Mouse (Mus musculus) B cell, adult 2 months (primary cell): ENCODE data around the gene Tmem97.
A peak's percentile ranks its signal among the peaks of the same experiment; 100 is the strongest.
"Not testable (repeated sequence)": the region's sequence is repeated elsewhere in the genome, so short reads cannot be mapped to it uniquely, and the experiment has no call there.

Experiments
- DNase-seq, 2 experiments: peaks; one replicate each; pipeline ENCODE4 v3.0.0; 2022

Gene Tmem97

DNA sequence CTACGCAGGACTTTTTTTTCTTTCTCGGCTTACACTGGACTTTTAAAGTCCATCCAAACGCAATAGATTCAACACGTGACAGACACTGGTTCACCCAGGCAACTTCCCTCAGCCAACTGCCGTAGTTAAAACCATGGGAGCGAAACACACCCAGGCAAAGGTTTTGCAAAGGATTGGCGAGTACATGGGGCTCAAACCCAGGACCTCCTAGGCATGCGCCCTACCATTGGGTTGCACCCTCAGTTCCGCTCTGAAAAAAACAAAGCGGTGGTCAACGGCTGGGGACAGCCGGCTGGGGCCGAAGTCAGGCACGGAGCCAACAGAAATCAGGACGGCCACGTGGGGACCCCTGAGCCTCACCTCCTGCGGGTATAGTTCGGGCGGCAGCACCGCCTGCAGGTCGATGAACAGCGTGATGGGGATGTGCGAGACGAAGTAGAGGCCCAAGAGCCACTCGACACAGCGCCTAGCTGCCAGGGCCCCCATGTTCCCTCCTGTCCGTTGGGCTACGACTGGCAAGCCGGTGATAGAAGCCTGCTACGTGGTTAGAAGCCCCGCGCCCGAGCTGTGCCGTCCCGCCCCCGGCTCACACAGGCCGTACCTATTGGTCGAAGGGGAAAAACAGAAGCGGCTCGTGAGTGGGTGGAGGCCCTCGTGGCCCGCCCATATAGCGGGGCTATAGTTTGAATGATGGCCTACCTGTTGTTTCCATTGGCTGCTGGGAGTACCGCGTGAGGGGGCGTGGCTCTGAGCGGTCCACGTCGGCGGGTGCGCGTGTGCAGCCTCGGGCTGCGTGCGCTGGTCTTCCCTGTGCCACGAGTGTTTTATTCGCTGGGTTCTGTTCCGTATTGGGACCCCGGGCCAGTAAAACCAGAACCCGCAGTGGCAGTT is at the start of gene Tmem97:
Tmem97 (minus strand) TSS at position 610 of the 891 bp plus-strand sequence.
- peak; percentile 94 to 95 for DNase-seq

DNA sequence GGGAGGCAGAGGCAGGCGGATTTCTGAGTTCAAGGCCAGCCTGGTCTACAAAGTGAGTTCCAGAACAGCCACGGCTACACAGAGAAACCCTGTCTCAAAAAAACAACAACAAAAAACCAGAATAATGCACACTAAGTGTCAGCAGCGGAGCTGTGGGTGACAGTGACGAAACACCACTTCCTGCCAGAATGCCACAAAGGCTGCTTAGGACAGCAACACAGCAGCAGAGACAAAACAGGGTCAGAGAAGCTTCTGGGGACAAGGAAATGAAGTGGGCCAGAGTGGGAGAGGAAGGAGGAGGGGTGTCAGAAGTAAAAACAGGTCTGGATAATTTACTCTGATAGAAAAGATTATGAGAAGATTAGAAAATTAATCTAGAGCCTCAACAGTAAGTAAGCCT is 49.5 kb upstream of the Tmem97 start:
- DNase-seq = no peak

DNA sequence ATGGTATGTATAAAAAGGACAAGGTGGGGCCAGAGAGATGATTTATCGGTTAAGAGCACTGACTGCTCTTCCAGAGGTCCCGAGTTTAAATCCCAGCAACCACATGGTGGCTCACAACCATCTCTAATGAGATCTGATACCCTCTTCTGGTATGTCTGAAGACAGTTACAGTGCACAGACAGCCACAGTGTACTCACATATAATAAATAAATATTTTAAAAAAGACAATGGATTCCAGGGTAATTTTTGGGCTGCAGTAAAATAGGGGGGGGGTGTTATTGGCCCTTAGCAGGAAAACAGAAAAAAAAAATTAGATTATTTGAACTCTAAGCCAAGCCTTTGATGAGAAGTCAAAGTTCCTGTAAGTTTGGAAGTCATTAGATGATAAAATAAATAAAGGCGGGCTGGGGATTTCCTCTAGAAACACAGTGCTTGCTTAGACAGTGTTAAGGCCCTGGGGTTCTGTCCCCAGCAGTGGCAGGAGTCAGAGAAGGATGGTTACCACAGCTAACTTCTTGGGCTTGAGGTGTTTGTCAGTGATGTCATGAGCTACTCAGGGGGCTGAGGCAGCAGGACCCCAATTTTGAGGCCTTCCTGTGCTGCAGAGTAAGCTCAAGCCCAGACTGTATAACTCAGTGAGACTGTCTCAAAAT is 48.3 kb upstream of the Tmem97 start:
- DNase-seq = no peak

DNA sequence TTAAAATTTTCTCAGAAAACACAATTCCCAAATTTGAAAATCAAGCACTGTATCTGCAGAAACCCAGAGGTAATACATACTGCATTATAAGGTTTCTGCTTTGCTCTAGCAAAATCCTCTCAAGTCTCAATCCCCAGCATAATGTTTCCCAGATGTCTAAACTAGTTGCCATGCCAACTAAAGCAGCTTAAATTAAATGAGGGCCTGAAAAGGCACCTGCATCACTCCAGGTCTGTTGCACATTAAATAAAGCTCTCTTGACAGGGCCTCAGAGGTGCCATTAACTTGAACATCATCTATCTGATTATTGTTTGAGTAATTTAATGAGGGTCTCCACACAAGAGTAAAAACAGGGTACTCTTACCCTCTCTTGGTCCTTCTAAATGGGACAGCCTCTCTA is 46.2 kb upstream of the Tmem97 start:
- no peak for DNase-seq

DNA sequence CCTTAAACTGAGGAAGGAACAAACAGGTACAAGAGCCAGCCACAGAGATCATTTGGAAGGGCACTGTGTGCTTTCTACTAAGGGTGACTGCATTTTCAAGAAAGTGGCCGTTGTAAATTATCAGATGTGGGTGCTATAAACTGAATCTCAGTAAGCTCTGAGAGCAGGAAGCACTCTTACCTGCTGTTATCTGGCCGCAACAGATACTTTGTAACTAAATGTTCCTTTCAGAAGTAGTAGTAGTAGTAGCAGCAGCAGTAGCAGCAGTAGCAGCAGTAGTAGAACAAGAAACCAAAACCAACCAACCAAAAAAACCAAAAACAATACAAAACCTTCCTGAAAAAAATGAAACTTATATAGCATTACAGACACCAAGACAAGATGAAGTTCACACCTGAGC is 45.2 kb upstream of the Tmem97 start:
- DNase-seq = no peak

DNA sequence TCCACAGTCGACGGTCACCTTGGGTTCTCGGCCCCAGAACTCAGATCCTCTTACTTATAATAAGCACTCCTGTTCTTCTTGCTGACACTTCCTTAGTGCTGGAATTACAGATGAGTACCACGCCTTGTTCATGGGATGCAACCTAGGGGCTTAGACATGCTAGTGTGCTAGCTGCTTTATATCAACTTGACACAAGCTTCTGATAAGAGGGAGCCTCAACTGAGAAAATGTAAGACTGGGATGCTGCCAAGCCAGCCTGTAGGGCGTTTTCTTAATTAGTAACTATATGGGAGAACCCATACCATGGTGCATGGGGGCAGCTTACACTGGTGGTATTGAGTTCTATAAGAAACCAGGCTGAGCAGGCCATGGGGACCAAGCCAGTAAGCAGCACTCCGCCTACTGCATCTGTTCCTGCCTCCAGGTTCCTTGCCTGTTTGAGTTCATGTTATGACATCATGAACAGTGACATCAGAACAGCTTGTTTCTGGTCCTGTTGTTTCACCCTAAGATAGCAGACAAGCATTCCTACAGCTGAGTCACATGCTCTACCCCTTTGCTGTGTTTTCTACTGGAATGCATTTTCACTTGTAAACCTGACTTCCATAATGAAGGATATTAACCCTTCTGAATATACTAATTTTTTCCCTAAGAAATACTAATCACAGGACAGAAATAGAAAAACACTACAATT is 43.8 kb upstream of the Tmem97 start:
- no peak for DNase-seq

DNA sequence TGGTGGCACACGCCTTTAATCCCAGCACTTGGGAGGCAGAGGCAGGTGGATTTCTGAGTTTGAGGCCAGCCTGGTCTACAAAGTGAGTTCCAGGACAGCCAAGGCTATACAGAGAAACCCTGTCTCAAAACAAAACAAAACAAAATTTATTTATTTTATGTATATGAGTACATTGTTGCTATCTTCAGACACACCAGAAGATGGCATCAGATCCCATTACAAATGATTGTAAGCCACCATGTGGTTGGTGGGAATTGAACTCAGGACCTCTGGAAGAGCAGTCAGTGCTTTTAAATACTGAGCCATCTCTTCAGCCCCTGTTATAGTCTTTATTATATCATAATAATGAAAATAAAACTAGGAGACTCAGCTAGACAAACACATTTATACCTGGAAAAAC is 37.1 kb upstream of the Tmem97 start:
- DNase-seq = not testable (repeated sequence)

DNA sequence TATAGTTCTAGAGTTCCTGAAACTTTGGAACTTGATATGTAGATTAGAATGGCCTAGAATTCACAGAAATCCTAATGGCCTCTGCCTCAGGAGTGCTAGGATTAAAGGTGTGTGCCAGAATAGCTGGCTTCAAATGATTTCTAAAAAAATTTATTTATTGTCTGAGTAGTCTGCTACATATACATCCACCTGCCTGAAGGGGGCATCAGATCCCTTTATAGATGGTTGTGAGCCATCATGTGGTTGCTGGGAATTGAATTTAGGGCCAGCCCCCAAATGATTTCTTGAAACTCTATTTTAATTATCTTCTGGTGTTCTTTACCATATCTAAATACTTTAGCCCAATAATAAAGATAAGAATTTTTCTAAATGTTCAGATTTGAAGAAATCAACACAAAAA is 35.5 kb upstream of the Tmem97 start:
- DNase-seq = peak in 1 of 2 experiments; percentile 9

DNA sequence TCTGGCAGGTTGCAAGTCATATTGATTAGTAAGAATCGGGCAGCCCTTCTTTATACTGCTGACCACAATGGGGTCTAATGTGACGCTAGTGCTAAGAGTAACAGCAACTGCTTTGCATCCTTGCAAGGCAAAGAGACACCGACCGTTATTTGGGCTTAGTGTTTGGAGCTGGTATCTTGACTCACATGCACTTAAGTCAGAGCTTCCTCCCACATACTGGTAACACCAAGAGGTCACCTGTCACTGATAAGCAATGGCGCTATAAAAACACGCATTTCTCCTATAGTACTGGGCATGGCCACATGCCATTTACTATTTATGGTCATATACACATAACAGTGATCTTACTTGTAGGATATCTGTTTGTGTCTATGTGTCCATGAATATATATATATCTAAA is 32.3 kb upstream of the Tmem97 start:
- no peak for DNase-seq

DNA sequence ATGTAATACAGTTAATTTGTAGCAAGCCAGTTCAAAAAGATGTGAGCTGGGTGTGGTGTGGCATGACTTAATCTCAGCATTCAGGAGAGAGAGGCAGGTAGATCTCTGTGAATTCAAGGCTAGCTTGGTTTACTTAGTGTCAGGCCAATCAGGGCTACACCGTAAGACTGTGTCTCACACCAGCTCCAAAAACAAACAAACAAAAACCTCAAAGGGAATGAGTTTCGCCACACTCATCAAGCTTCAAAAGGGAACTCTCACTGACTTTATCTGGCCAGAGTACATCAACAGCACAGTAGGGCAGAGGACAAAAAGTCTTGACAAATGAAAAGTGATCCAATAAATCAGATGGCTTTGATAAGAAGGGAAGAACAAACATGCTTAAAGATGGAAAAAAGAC is 24.4 kb upstream of the Tmem97 start:
- DNase-seq = no peak

DNA sequence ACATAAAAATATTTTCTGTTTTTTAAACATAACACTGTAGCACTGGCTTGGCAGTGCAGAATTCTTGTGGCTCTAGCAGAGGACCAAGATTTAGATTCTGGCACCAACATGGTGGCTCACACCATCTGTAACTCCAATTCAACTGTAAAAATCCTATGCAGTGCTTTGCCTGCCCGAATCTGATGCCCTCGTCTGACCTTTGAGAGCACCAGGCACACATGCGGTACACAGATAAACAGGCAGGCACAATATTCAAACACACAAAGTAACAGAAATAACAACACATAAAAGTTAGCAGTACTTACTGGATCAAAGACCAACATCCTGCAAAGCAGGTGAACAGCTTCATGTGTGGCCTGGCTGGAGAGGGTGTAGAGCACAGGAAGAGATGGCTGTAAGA is 24.0 kb upstream of the Tmem97 start:
- DNase-seq = no peak

DNA sequence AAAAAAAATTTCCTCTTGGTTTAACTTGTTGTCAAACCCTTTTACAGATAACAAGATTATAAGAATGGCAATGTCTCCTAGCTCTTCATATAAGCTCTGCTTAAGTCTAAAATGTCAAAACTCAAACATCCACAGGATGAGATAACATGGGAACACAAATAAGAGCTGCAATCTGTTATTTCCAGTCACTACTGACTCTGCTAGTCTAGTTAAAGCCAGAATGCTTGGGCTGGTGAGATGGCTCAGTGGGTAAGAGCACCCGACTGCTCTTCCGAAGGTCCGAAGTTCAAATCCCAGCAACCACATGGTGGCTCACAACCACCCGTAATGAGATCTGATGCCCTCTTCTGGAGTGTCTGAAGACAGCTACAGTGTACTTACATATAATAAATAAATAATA is 23.5 kb upstream of the Tmem97 start:
- not testable (repeated sequence) for DNase-seq

DNA sequence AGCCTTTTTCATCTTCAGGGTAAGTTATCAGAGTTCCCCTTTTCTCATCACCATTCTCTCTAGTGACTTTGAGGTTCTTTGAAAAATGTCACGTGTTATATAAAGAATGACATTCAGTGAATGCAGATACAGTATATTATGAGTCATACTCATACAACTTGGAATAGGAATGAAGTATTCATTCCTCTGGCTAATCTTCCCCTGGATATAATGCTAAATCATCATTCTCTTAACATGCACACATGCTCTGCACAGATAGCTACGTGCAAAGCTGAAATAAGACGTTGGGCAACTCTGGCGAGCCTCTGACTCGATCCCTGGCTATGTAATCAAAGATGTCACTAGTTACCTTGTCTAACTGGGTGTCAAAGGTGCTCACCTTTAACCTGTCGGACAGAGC is 21.3 kb upstream of the Tmem97 start:
- DNase-seq = no peak

DNA sequence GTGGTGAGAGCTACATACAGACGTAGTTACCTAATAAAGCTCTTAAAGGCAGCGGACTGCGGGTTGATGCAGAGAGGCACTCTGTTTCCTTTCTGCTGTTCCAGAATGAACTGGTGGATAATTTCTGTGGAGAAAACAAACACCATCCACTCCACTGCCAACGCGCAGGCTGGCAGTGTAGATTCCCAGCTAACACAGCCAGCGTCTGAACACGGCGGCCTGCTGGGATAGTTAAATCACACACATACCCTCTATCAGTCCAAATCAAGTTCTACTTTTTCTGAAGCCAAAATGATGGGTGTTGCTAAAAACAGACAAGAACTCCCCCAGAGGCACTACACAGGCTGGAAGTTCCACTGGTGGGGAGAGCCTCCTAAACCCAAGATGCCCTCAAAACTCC is 20.9 kb upstream of the Tmem97 start:
- no peak for DNase-seq

DNA sequence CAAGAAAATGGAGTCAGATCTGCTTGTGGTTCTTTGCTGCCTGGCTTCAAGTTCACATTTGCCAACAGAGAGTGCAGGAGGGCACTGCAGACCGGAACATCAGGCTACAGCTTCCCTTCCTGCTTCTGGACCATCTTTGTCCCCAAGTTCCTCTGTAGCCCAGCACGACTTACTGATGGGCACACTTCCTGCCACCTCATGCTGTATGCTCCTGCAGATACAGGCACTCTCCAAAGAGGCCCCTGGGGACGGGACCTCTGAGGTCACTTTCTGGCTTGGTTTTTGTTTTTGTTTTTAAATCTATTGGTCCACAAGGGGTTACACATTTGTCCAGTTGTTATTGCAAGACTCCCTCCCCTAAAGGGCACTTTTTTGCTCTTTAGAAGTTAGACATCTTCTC is 19.2 kb upstream of the Tmem97 start:
- no peak for DNase-seq

DNA sequence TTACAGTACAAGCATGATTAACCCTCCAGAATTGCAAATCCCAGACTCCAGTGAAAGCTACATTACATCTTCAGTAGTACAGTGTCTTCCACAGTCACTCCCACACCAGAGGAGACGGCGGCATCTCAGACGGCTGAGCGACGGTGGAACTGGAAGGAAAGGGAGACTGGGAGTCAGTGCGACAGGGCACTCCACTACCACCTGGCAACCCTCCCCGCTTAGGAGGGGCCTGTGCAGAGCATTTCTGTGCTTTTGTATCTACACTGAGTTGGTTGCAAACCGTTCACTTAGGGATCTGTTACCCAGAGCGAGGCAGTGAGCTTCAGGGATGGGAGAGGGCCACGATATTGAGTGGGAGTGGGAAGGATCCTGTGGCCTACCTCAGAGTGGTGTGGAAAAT is 18.2 kb upstream of the Tmem97 start:
- DNase-seq = no peak

DNA sequence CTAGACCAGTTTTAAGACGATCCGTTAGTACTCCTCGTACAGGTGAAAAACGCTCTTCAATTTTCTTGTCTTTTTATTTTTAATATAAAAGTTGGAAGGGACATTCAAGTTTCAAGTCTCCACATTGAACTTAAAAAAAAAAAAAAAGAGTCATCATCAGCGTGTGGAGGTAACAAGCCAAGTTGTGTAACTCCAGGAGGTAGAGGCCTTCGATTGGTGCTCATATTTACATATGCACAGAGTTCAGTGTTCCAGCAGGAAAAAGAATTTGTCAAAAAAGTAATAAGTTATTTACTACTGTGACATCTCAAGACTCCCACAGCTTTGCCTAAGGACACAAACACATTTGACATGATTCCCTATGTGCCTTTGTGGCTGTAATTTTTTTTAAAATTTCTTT is 17.0 kb upstream of the Tmem97 start:
- DNase-seq = no peak

DNA sequence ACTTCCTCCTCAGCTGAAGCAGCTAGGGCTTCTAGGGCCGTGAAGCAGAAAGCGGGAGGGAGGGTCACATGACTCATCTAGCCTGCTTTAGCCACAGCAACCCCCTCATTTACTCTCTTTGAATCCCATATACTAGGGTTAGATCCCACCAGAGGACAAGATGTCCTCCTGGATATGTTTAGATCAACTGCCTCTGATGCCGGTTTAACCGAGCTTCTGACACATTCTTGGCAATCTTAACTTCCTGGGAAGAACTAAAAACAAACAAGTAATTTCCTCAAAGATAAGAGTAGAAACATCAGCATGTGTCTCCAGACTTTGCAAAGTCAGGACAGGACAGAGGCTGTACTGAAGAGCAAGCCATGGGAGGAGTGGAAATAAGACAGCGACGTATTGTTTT is 16.2 kb upstream of the Tmem97 start:
- no peak for DNase-seq

DNA sequence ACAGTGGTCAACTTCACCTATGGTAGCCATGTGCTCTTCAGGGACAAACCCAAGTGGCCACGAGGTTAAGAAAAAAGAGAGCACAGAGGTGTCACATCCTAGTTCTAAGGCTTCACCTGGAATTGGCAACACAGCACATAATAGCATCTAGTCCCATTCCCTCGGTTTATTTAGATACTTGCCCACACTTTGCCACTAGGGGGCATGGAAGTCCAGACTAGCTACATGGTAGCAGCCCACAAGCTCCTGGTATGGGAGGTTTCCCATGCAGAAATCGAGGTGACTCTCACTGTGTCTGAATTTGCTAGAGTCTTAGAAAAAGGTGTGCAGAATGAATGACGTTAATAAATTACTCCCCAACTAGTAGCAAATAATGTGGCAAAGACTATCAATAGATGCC is 9.9 kb upstream of the Tmem97 start:
- DNase-seq = peak; percentile 60 to 66

DNA sequence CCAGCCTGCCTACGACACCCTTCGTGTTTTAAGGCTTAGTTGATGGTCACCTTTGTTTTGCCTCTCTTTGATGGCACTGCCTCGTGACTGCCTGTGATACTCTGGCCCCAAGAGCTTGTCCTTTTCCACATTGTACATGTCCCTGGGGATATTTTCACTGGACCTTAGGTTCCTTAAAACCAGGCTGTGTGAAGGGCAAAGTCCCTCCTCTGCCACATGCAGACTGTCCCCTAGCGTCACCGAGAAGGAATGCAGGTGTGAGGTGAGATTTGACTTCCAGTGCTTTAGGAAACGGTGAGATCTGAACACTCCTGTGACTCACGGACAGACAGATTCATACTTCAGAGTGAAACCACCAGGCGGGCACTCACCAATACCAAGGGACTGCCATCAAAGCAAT is 6.7 kb upstream of the Tmem97 start:
- DNase-seq = no peak

DNA sequence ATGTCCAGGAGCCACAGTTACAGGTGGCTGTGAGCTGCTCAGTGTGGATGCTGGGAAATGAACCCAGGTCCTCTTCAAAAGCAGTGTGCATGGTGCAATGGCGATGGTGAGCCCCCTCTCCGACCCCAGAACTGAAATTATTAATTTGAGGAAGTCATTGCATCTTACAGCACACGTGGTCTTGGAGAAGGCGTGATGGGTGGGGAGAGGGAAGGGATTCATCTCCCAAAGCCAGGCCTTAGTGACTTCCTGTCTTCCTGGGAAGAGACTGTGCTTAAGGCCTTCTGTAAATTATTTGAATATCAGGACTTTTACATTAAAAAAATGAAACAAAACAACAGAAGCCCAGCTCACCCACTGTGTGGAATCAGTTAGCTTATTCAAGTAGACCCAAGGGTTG is 5.5 kb upstream of the Tmem97 start:
- no peak for DNase-seq

DNA sequence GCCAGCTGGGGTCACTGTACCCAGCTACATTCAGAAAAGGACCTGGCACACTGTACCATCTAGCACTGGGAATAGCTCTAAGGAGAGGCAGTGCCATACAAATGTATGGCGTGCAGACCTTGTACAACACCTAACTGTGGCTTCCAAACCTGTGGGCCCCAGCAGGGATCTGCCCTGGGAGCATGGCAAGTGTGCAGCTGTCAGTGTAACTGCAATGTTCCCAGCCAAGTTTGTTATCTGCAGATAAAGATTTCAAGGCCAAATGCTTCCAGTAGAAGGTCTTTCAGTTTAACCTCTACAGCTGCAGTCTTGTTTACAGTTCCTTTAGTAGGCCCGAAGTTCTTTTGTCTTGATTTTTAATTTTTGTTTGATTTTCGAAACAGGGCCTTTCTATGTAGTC is 5.0 kb upstream of the Tmem97 start:
- DNase-seq = no peak

DNA sequence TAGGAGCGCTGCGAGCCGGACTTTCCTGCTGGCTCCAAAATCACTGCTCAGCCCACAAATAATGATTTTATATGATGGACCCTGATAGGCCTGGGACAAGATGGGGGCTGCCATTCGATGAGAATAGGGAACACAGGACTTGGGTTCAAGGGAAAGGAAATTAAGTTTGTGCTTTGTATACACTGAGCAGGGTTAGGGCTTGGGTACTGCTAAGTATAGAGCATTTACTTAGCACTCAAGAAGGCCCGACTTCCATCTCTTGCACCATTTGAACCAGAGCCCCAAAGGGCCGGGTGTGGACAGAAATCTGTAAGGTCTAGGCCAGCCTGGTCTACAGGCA is 452 bp upstream of the Tmem97 start:
- DNase-seq = no peak

DNA sequence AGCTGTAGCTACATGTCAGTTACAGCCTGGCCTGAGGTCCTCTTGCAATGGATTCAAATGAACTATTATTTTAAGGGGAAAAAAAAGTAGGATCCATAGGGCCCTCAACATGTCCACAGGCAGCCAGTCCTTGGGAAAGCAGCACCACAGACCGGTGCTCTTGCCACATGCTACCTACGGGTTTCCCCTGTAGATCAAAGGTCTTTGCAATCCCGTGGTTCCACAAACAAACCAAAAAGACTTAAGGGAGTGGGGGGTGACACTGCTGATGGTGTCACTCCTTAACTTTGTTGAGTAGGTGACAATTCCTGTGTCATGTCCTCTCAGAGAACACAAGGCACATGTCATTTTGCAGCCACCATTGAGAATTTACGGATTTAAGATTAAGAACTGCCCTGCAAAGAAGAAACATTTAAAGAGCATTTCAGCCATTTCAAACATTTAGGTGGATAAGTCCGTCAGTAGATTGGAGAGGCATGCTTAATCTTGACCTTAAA is 1.0 kb downstream of the Tmem97 start:
- DNase-seq = no peak
